Mouse (Mus musculus): ENCODE data around the gene Bsn.

- no peak for TF ChIP-seq POLR2A (IDR thresholded peaks at IDR 0.05; ENCODE audit: insufficient read depth, low read depth, low read length)
- no peak for TF ChIP-seq CTCF (IDR thresholded peaks at IDR 0.05; ENCODE audit: insufficient read depth, low read depth, low read length)
These were observed 40.4 kb downstream of the Bsn start for GRCm38 (mm10) chr9:108149817-108150216.

Measured in olfactory bulb, adult 2 months (tissue).